Mouse (Mus musculus): ENCODE measurements at regions not wholly inside any gene's neighbourhood (a gene's known extent, or its start where the extent isn't known, plus 50 kb on each side); places are given as distances from the start of the nearest gene placed in this dataset.
"Not testable (repeated sequence)": the region's sequence is repeated elsewhere in the genome, so short reads cannot be mapped to it uniquely, and the experiment has no call there.

GRCm38 (mm10) chr12:119527760-119528159 is 213.7 kb downstream of the Macc1 start:
- H3K9me3 ChIP-seq (ENCODE audit: low read length): no peaks in the 10 kb centered on the region
- H3K27ac ChIP-seq (ENCODE audit: low read length): no peak overlapping the region
- no peak overlapping the region for H3K9ac ChIP-seq (replicated peaks; ENCODE audit: low read length)
- H3K27me3 ChIP-seq (ENCODE audit: insufficient read depth, low read length): no peaks in the 10 kb centered on the region
- WGBS: 83% methylated on average over 2 of the region's 2 CpGs
- ATAC-seq (ENCODE audit: low FRiP score, low TSS enrichment): no peak; the same call in 1 of the 2 replicates
- H3K4me3 ChIP-seq (ENCODE audit: low read length): no peak overlapping the region
- no peaks in the 10 kb centered on the region for H3K36me3 ChIP-seq (ENCODE audit: insufficient read depth, low read length)
- no peak overlapping the region for H3K4me2 ChIP-seq (replicated peaks; ENCODE audit: low read depth, low read length)
- no peaks in the 10 kb centered on the region for H3K4me1 ChIP-seq (ENCODE audit: insufficient read depth, low read length)

- H3K27me3 ChIP-seq (ENCODE audit: insufficient read depth, low read length); H3K9ac ChIP-seq (replicated peaks; ENCODE audit: low read length); H3K4me2 ChIP-seq (replicated peaks; ENCODE audit: low read depth, low read length); H3K9me3 ChIP-seq (ENCODE audit: low read length); H3K4me3 ChIP-seq (ENCODE audit: low read length); H3K27ac ChIP-seq (ENCODE audit: low read length); ATAC-seq (ENCODE audit: low FRiP score, low TSS enrichment); H3K36me3 ChIP-seq (ENCODE audit: insufficient read depth, low read length); H3K4me1 ChIP-seq (ENCODE audit: insufficient read depth, low read length): not testable (repeated sequence)
- 75% methylated on average over 2 of the region's 2 CpGs for whole genome bisulfite sequencing
Observed at GRCm38 (mm10) chr12:119548376-119548775, 234.3 kb downstream of the Macc1 start.

- 42% methylated on average over 3 of the region's 3 CpGs for WGBS
- Histone ChIP-seq H3K4me3 (ENCODE audit: low read length) (no peak overlapping the region), H3K4me1 (ENCODE audit: insufficient read depth, low read length) (no peaks in the 10 kb centered on the region), H3K9me3 (ENCODE audit: low read length) (peaks cover 6% of the 10 kb centered on the region), H3K4me2 (replicated peaks; ENCODE audit: low read depth, low read length) (no peak overlapping the region), H3K27ac (ENCODE audit: low read length) (no peak overlapping the region), H3K36me3 (ENCODE audit: insufficient read depth, low read length) (no peaks in the 10 kb centered on the region), H3K9ac (replicated peaks; ENCODE audit: low read length) (no peak overlapping the region), H3K27me3 (ENCODE audit: insufficient read depth, low read length) (no peaks in the 10 kb centered on the region)
- ATAC-seq (ENCODE audit: low FRiP score, low TSS enrichment): peak; percentile 42; the same call in 1 of the 2 replicates
Observed at GRCm38 (mm10) chr12:119576690-119577089, 262.6 kb downstream of the Macc1 start.

GRCm38 (mm10) chr12:119577280-119577679 is 263.2 kb downstream of the Macc1 start:
- Histone ChIP-seq H3K4me2 (replicated peaks; ENCODE audit: low read depth, low read length) (no peak overlapping the region), H3K27ac (ENCODE audit: low read length) (no peak overlapping the region), H3K27me3 (ENCODE audit: insufficient read depth, low read length) (no peaks in the 10 kb centered on the region), H3K36me3 (ENCODE audit: insufficient read depth, low read length) (no peaks in the 10 kb centered on the region), H3K4me1 (ENCODE audit: insufficient read depth, low read length) (no peaks in the 10 kb centered on the region), H3K9me3 (ENCODE audit: low read length) (peaks cover under 1% of the 10 kb centered on the region), H3K4me3 (ENCODE audit: low read length) (no peak overlapping the region), H3K9ac (replicated peaks; ENCODE audit: low read length) (no peak overlapping the region)
- no peak for ATAC-seq (ENCODE audit: low FRiP score, low TSS enrichment)

GRCm38 (mm10) chr12:119601361-119601760 is 287.3 kb downstream of the Macc1 start:
- H3K4me3 ChIP-seq (ENCODE audit: low read length): no peak overlapping the region
- ATAC-seq (ENCODE audit: low FRiP score, low TSS enrichment): no peak
- no peaks in the 10 kb centered on the region for H3K36me3 ChIP-seq (ENCODE audit: insufficient read depth, low read length)
- no peak overlapping the region for H3K9ac ChIP-seq (replicated peaks; ENCODE audit: low read length)
- no peak overlapping the region for H3K27ac ChIP-seq (ENCODE audit: low read length)
- H3K9me3 ChIP-seq (ENCODE audit: low read length): no peaks in the 10 kb centered on the region
- H3K4me1 ChIP-seq (ENCODE audit: insufficient read depth, low read length): no peaks in the 10 kb centered on the region
- H3K27me3 ChIP-seq (ENCODE audit: insufficient read depth, low read length): no peaks in the 10 kb centered on the region
- no peak overlapping the region for H3K4me2 ChIP-seq (replicated peaks; ENCODE audit: low read depth, low read length)

GRCm38 (mm10) chr12:119624238-119624637 is 310.2 kb downstream of the Macc1 start:
- Histone ChIP-seq H3K9ac (replicated peaks; ENCODE audit: low read length) (no peak overlapping the region), H3K4me2 (replicated peaks; ENCODE audit: low read depth, low read length) (no peak overlapping the region), H3K36me3 (ENCODE audit: insufficient read depth, low read length) (no peaks in the 10 kb centered on the region), H3K9me3 (ENCODE audit: low read length) (no peaks in the 10 kb centered on the region), H3K27ac (ENCODE audit: low read length) (no peak overlapping the region), H3K4me1 (ENCODE audit: insufficient read depth, low read length) (no peaks in the 10 kb centered on the region), H3K27me3 (ENCODE audit: insufficient read depth, low read length) (no peaks in the 10 kb centered on the region), H3K4me3 (ENCODE audit: low read length) (no peak overlapping the region)
- 79% methylated on average over 1 of the region's 1 CpGs for WGBS
- no peak for ATAC-seq (ENCODE audit: low FRiP score, low TSS enrichment)

- ATAC-seq (ENCODE audit: low FRiP score, low TSS enrichment): no peak
- Histone ChIP-seq H3K4me1 (ENCODE audit: insufficient read depth, low read length) (no peaks in the 10 kb centered on the region), H3K4me3 (ENCODE audit: low read length) (no peak overlapping the region), H3K4me2 (replicated peaks; ENCODE audit: low read depth, low read length) (no peak overlapping the region), H3K9ac (replicated peaks; ENCODE audit: low read length) (no peak overlapping the region), H3K27ac (ENCODE audit: low read length) (no peak overlapping the region), H3K27me3 (ENCODE audit: insufficient read depth, low read length) (no peaks in the 10 kb centered on the region), H3K9me3 (ENCODE audit: low read length) (no peaks in the 10 kb centered on the region), H3K36me3 (ENCODE audit: insufficient read depth, low read length) (no peaks in the 10 kb centered on the region)
- 70% methylated on average over 2 of the region's 2 CpGs for WGBS
Observed at GRCm38 (mm10) chr12:119655366-119655765, 290.3 kb upstream of the Tmem196 start.
